Mouse (Mus musculus) Patski (cell line): ENCODE data around the gene Slc3a1. TPM values are rescaled to one million over a fixed set of nuclear protein-coding genes. Genes with fewer than 3 reads are reported as not detected.

Experiments used
- ATAC-seq: fragments of 100-300 bp; one replicate; pipeline ENCODE4 v1.8.0; 2021
- CTCF ChIA-PET: fragments of 350-600 bp; sonication (Branson Sonifier 250); formaldehyde crosslinking; loops from one replicate; lab custom pipeline; 2022; ENCODE audit warnings: inconsistent platforms; lab: Charles Lee
- POLR2A ChIA-PET: fragments of 350-600 bp; sonication (Branson Sonifier 250); formaldehyde crosslinking; loops from one replicate; lab custom pipeline; 2022; ENCODE audit warnings: antibody characterized with exemption, inconsistent platforms; lab: Charles Lee
- DNase-seq: peaks from one replicate; pipeline ENCODE4 v3.0.0-alpha.2; 2011; ENCODE audit warnings: low read depth, low spot score
- H3K27me3 ChIP-seq: fragments of 371-371 bp; one replicate; pipeline ENCODE4 v1.5.1; 2021
- CTCF ChIP-seq: fragments of 100-300 bp; IDR thresholded peaks from one replicate; pipeline ENCODE4 v1.5.1; 2021
- in situ Hi-C: fragments of 300-500 bp; cut with MboI; formaldehyde crosslinking; loops from 3 replicates; pipeline ENCODE4 v1.11.1; 2018; ENCODE audit warnings: low pct_unique_long_range_greater_than_20kb, mixed read lengths
- polyA plus RNA-seq: library from polyadenylated mRNA; unstranded; gene quantifications from one replicate; pipeline ENCODE4 v1.2.3, GENCODE M21; 2021

The Slc3a1 gene
- polyA plus RNA-seq, 1 experiment from 2014 or later = 0.33 TPM

DNA sequence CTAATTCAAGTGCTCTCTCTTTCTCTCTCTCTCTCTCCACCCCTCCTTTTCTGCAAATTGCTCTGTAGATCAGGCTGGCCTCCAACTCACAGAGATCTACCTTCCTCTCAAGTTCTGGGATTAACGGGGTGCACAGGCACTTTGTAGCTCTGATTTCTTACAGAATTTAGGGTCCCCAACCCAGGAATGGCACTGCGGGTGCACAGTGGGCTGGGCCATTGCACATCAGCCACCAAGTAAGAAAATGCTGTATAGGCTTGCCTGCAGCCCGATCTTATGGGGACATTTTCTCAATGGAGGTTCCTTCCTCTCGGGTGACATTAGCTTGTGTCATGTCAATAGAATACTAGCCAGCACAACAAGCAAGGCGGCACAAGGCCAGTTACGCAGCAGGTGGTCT lies 31.0 kb downstream of the Slc3a1 start:
- in situ Hi-C loops = no loop called here

DNA sequence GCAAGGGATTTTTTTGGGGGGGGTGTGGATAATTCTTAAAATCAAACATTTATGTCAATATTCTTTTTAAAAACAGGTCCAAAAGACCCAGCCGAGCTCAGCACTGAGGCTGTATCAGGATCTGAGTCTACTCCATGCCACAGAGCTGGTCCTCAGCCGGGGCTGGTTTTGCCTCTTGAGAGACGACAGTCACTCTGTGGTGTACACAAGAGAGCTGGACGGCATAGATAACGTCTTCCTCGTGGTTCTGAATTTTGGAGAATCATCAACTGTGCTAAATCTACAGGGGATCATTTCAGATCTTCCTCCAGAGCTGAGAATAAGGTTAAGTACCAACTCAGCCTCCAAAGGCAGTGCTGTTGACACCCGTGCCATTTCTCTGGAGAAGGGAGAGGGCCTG lies 35.4 kb downstream of the Slc3a1 start:
- ChIA-PET POLR2A (no interaction called here), CTCF (no interaction called here)
- DNase-seq (no peak), ATAC-seq (no peak)
- no peak for TF ChIP-seq CTCF
- H3K27me3 ChIP-seq = no peaks in the 10 kb centered on the region
- in situ Hi-C loops = no loop called here

More for the DNA sequence above, 31.0 kb downstream of the Slc3a1 start:
- TF ChIP-seq CTCF = no peak
- DNase-seq (no peak), ATAC-seq (no peak)
- ChIA-PET POLR2A (no interaction called here), CTCF (interaction anchor here (1.8 kb wide), 1 partner anchor 12 kb away, joined by 4 read pairs; no protein-coding TSS in a partner anchor)
- no peaks in the 10 kb centered on the region for H3K27me3 ChIP-seq

DNA sequence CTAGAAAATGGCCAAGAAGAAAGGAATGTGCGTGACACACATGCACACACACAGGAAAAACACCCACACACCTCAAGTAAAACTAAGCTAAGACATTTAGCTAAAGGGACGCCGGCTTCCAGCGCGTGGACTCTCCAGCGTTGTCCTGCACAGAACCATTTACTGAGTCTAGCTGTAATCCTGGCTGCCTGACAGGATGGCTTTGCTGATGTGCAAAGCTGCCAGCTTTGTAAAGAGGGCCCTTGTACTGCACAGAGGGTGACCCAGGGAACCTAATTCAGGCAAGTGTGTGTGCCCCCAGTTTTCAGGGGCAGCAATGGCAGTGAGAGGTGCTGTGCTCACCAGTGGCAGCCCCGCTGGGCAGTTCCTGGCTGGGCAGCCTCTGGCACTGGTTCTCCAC lies 39.2 kb downstream of the Slc3a1 start:
- DNase-seq (no peak), ATAC-seq (no peak)
- POLR2A ChIA-PET = no interaction called here
- CTCF ChIA-PET = no interaction called here
- no peak for TF ChIP-seq CTCF
- in situ Hi-C loops = no loop called here
- no peaks in the 10 kb centered on the region for H3K27me3 ChIP-seq

DNA sequence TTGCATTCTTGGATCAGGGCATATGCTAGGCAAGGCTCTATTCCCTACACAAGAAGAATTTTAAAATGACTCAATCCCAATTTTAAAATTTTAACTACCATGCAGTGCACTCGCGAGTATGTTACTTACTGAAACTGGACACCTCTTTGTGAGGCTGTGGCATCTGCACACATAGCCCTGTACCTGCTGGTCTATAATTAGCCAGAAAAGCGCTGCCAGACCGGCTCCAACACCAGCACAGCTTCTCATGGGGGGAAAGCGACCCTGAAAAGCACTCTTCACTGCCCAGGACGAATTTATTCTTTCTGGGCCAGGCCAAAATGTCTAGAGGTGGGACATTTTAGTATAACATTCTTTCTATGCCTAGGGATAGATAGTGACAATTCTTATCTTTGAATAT lies 42.5 kb downstream of the Slc3a1 start:
- DNase-seq = no peak
- no peak for TF ChIP-seq CTCF

DNA sequence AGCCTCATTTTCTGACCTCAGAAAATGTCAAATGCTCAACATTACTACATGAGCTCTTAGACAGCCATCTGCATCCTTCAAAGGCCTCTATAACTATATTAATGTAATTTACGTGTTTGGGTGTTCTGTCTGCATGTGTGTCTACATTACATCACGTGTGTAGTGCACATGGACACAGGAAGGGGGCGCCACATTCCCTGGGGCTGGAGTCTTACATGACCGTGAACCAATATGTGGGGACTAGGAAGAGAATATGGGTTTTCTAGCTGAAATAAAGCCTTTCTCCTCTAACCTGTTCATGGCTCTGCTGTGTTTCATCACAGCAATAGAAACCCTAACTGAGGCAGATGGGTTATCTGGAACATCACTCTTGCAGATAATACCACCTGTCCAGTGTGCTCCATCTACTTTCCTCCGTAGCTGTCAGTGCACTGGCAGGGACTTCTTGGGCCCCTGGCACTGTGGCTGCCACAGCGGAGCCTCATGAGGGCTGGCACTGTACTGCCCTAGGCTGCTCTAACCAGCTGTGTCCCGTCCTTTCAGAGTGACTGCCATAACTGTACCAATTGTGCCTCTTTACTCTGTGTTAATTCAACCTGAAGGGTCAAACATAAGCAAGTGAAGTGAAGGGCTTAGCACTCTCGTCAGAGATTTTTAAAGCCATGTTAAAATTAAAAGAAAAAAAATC lies 43.1 kb downstream of the Slc3a1 start:
- CTCF ChIA-PET = interaction anchor here (0.9 kb wide), 1 partner anchor 12 kb away, joined by 3 read pairs; no protein-coding TSS in a partner anchor
- DNase-seq = no peak
- no peak for TF ChIP-seq CTCF
- in situ Hi-C loops = no loop called here
- ATAC-seq = no peak
- POLR2A ChIA-PET = no interaction called here
- no peaks in the 10 kb centered on the region for H3K27me3 ChIP-seq

More for the DNA sequence above, 42.5 kb downstream of the Slc3a1 start:
- in situ Hi-C loops = no loop called here
- no peaks in the 10 kb centered on the region for H3K27me3 ChIP-seq
- ChIA-PET CTCF (no interaction called here), POLR2A (no interaction called here)
- no peak for ATAC-seq

DNA sequence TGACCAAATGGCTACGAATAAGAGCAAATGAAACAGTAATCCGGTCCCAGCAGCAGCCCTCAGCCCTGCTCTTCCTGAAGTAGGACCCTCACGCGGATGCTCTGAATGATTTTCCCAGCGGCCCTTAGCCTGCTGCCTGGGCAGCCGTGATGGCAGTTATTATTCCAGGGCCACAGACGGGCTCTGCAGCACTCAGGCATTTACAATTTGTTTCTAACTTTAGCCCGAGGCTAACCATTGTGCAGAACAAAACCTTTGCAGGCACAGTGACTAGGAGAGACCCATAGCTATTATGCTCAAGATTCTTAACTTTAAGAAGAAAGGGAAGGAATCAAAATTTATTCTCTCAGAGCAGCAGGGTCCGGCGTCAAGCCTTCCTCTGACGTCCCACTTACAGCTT lies 44.2 kb downstream of the Slc3a1 start:
- ATAC-seq (no peak), DNase-seq (no peak)
- ChIA-PET CTCF (no interaction called here), POLR2A (no interaction called here)
- in situ Hi-C loops = no loop called here
- no peak for TF ChIP-seq CTCF
- H3K27me3 ChIP-seq = no peaks in the 10 kb centered on the region

DNA sequence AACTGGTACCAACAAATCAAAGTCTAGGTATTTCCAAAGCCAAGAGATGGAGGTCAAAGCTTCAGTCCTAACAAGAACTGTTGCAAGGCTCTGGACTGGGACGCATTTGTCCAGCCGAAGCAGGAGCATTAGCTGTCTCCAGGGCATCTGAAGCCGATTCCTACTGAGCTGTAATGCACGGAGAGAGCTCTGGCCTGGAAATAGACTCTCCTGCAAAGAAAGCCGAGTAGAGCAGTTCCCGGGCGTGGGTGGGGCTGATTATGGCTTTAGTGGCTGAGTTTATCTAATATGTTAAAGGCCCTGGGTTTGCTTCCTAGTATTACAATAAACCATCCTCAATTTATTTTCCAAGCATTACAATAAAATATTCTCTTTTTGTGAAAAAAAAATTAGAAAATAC lies 45.0 kb downstream of the Slc3a1 start:
- DNase-seq (no peak), ATAC-seq (no peak)
- TF ChIP-seq CTCF = no peak
- ChIA-PET POLR2A (no interaction called here), CTCF (no interaction called here)
- no peaks in the 10 kb centered on the region for H3K27me3 ChIP-seq
- in situ Hi-C loops = no loop called here

DNA sequence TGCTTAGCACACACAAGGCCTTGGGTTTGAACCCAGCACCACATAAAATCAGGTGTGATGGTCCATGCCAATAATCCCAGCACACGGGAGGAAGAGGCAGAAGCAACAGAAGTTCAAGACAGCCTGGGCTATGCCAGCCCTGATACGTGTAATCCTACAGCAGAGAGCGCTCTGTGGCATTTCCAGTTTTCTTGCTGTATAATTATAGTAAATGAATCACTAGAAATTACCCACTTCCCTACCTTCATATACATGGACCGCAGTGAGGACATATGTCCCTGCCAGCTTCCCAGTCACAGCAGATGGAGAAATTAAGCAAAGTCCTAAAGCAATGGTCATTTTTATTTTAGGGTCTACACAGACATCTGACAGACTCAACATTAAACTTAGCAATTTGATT lies 45.9 kb downstream of the Slc3a1 start:
- CTCF ChIA-PET = no interaction called here
- no peaks in the 10 kb centered on the region for H3K27me3 ChIP-seq
- TF ChIP-seq CTCF = no peak
- POLR2A ChIA-PET = no interaction called here
- in situ Hi-C loops = no loop called here
- no peak for DNase-seq
- ATAC-seq = no peak

DNA sequence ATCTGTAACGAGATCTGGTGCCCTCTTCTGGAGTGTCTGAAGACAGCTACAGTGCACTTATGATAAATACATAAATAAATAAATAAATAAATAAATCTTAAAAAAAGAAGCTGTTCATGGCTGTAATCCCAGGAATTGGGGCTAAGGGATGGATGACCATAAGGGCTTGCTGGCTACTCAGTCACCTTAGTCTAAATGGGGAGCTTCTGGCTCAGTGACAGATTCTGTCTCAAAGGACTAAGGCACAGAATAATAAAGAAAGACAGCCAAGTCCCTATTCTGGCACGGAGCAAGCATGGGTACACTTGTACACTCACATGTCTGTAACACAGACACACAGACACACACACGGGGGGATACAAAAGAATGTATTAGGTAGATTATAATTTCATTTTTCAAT lies 51.1 kb downstream of the Slc3a1 start:
- POLR2A ChIA-PET = no interaction called here
- CTCF ChIA-PET = interaction anchor here (1.7 kb wide), 1 partner anchor 24 kb away, joined by 3 read pairs; no protein-coding TSS in a partner anchor

DNA sequence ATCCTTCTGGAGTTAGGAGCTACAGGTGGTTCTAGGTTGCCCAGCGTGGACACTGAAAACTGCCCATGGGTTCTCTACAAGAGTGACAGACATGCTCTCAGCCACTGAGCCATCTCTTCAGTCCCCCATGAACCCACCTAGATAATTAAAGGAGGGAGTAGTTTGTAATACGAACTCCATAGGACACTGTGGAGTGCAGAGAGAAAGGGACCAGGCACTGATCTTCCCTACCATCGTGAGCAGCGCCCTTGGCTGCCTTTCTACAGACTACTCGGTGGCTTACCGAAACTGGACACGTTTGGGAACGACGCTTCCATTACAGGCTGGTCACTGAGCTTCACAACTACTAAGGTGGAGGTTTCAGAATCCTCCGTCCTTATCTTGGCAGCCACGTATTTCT lies 52.6 kb downstream of the Slc3a1 start:
- POLR2A ChIA-PET = no interaction called here
- CTCF ChIA-PET = interaction anchor here (1.2 kb wide), 1 partner anchor 8 kb away, joined by 3 read pairs; no protein-coding TSS in a partner anchor
- in situ Hi-C loops = loop anchor here (5.0 to 10.0 kb wide), 2 partner anchors 56 to 128 kb away; partner anchors contain the start of gene Slc3a1
- no peak for DNase-seq
- no peaks in the 10 kb centered on the region for H3K27me3 ChIP-seq
- no peak for ATAC-seq
- no peak for TF ChIP-seq CTCF

More for the DNA sequence above, 51.1 kb downstream of the Slc3a1 start:
- in situ Hi-C loops = no loop called here
- DNase-seq = no peak
- H3K27me3 ChIP-seq = no peaks in the 10 kb centered on the region
- peak; percentile 49 for TF ChIP-seq CTCF
- ATAC-seq = no peak

DNA sequence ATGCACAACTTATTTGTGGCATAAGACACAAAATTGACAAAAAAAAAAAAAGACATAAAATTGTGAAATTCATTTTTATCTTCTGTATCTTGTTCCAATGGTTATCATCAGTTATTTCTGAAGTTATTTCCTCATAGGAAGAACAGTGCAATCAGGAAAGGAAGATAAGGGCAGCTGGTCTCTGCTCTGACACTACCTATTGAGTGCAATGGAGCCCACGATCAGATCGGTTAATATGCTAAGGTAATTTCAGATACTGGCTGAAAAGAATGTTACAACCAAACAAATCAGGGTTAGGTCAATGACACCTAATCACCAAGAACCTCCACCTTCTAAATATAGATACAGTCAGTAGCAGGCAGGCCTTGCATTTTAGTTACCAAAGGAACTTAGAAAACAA lies 57.2 kb downstream of the Slc3a1 start:
- ChIA-PET CTCF (no interaction called here), POLR2A (no interaction called here)
- TF ChIP-seq CTCF = no peak
- ATAC-seq (no peak), DNase-seq (no peak)
- in situ Hi-C loops = loop anchor here (10.0 kb wide), 1 partner anchor 61 kb away; the partner anchor contains the start of gene Slc3a1
- H3K27me3 ChIP-seq = no peaks in the 10 kb centered on the region
